Mouse (Mus musculus) left cerebral cortex, postnatal 10 days (tissue): ENCODE measurements around the gene Ttc28. TPM values are rescaled to one million over a fixed set of nuclear protein-coding genes. Genes with fewer than 3 reads are reported as not detected.

Experiments used
- DNase-seq, 2 experiments: peaks; one replicate each; pipeline ENCODE4 v3.0.0; 2021 to 2022; ENCODE audit warnings: low spot score in 2 of 2, mixed read lengths in 1 of 2; ENCODE audit errors: extremely low spot score in 1 of 2
- intact Hi-C: fragments of 180-260 bp; cut with DNase I; formaldehyde crosslinking; loops from one replicate; pipeline ENCODE4 v1.15.1; 2025
- total RNA-seq, 2 experiments: library from RNA; stranded (reverse); gene quantifications; 2 replicates each; pipeline ENCODE4 v1.2.3; 2021

The Ttc28 gene
- total RNA-seq, 2 experiments from 2014 or later: 22.3 to 30.9 TPM

- intact Hi-C loops: loop anchor here (10.0 kb wide), 1 partner anchor 86 kb away; no protein-coding TSS in a partner anchor
- peak in 1 of 2 experiments; percentile 83 for DNase-seq
Measured at GRCm38 (mm10) chr5:111200915-111201610, 321.5 kb downstream of the Ttc28 start.

GRCm38 (mm10) chr5:111204221-111204620 is 324.6 kb downstream of the Ttc28 start:
- DNase-seq: no peak
- intact Hi-C loops: loop anchor here (10.0 kb wide), 1 partner anchor 89 kb away; no protein-coding TSS in a partner anchor

GRCm38 (mm10) chr5:111204976-111205586 is 325.5 kb downstream of the Ttc28 start:
- DNase-seq: no peak
- intact Hi-C loops: loop anchor here (5.0 to 10.0 kb wide), 2 partner anchors 90 to 223 kb away; no protein-coding TSS in a partner anchor

GRCm38 (mm10) chr5:111205817-111206216 is 326.2 kb downstream of the Ttc28 start:
- intact Hi-C loops: loop anchor here (5.0 to 10.0 kb wide), 2 partner anchors 91 to 224 kb away; no protein-coding TSS in a partner anchor
- no peak for DNase-seq

GRCm38 (mm10) chr5:111207924-111208659 is 328.5 kb downstream of the Ttc28 start:
- intact Hi-C loops: loop anchor here (5.0 to 10.0 kb wide), 2 partner anchors 93 to 226 kb away; no protein-coding TSS in a partner anchor
- peak in 1 of 2 experiments; percentile 81 for DNase-seq

GRCm38 (mm10) chr5:111208660-111208969 is 329.0 kb downstream of the Ttc28 start:
- intact Hi-C loops: loop anchor here (5.0 to 10.0 kb wide), 2 partner anchors 94 to 226 kb away; no protein-coding TSS in a partner anchor
- DNase-seq: peak in 1 of 2 experiments; percentile 73

GRCm38 (mm10) chr5:111213935-111214450 is 334.4 kb downstream of the Ttc28 start:
- no peak for DNase-seq
- intact Hi-C loops: no loop called here

GRCm38 (mm10) chr5:111214890-111215289 is 335.3 kb downstream of the Ttc28 start:
- no peak for DNase-seq
- intact Hi-C loops: loop anchor here (5.0 kb wide), 1 partner anchor 42 kb away; no protein-coding TSS in a partner anchor

GRCm38 (mm10) chr5:111215722-111216121 is 336.1 kb downstream of the Ttc28 start:
- no peak for DNase-seq
- intact Hi-C loops: loop anchor here (5.0 kb wide), 1 partner anchor 42 kb away; no protein-coding TSS in a partner anchor

- DNase-seq: no peak
Measured at GRCm38 (mm10) chr5:111216166-111216565, 336.6 kb downstream of the Ttc28 start.

GRCm38 (mm10) chr5:111217447-111218110 is 338.0 kb downstream of the Ttc28 start:
- intact Hi-C loops: loop anchor here (5.0 kb wide), 1 partner anchor 40 kb away; no protein-coding TSS in a partner anchor
- DNase-seq: no peak

More at GRCm38 (mm10) chr5:111216166-111216565, 336.6 kb downstream of the Ttc28 start:
- intact Hi-C loops: loop anchor here (5.0 kb wide), 1 partner anchor 41 kb away; no protein-coding TSS in a partner anchor

- no peak for DNase-seq
- intact Hi-C loops: loop anchor here (5.0 kb wide), 1 partner anchor 39 kb away; no protein-coding TSS in a partner anchor
Measured at GRCm38 (mm10) chr5:111218111-111218891, 338.7 kb downstream of the Ttc28 start.

GRCm38 (mm10) chr5:111218998-111219397 is 339.4 kb downstream of the Ttc28 start:
- DNase-seq: no peak
- intact Hi-C loops: loop anchor here (5.0 kb wide), 1 partner anchor 38 kb away; no protein-coding TSS in a partner anchor

- intact Hi-C loops: no loop called here
- no peak for DNase-seq
Measured at GRCm38 (mm10) chr5:111220679-111221380, 341.2 kb downstream of the Ttc28 start.

GRCm38 (mm10) chr5:111222820-111223219 is 343.2 kb downstream of the Ttc28 start:
- DNase-seq: no peak
- intact Hi-C loops: no loop called here

GRCm38 (mm10) chr5:111225306-111225705 is 345.7 kb downstream of the Ttc28 start:
- intact Hi-C loops: no loop called here
- DNase-seq: no peak

GRCm38 (mm10) chr5:111226486-111226885 is 346.9 kb downstream of the Ttc28 start:
- DNase-seq: no peak
- intact Hi-C loops: no loop called here
